Mouse (Mus musculus) liver, postnatal 0 days (tissue): Measurements from ENCODE around the gene Shroom3.

Experiments
- CTCF ChIP-seq: sonication (generic); IDR thresholded peaks from 2 replicates; pipeline ENCODE4 v1.5.1; 2016; ENCODE audit warnings: antibody characterized with exemption, low read depth
- EP300 ChIP-seq: IDR thresholded peaks from 2 replicates; pipeline ENCODE4 v1.6.1; 2016; ENCODE audit warnings: antibody characterized with exemption, low read depth, mild to moderate bottlenecking

DNA sequence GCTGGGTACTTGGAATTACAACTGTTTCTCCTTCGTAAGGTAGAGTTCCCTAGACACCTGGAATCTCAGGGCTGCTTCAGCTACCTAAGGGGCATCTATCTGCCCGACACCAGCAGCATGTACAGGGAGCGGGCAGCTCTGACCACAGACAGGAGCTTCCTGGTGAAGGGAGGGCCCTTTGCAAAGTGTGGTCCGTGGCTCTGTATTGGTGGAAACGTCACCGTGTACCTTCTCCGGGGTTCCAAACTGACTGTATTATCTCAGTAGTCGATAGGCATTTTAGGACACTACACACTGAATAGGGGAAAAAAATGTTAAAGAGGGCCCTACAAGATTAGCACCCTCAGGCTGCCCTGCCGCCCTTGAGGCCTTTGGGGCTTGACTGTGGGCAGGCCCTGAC, 221.9 kb downstream of the Shroom3 start:
- TF ChIP-seq CTCF = no peak
- no peak for TF ChIP-seq EP300
